10 mouse cellular contexts compared by ENCODE assay signal in the genomic region with DNA sequence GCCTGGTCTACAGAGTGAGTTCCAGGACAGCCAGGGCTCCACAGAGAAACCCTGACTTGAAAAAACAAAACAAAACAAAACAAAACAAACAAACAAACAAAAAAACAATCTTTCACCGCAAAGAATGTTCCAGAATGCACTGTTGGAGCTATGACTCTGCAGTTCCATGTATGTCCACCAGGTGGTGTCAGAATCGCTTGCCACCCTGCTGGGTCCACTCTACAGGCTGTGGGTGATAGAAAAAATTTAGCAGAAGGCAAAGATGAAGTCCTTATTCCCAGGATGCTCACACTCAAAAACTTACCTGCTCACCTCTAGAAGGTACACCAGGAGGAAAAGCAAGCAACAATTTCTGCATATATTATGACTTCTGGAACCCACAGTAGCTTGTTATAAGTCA. TPM values are rescaled to one million over a fixed set of nuclear protein-coding genes. Genes with fewer than 3 reads are reported as not detected.
DNase-seq lines count a peak whose midpoint lies in the region; ATAC-seq lines count a peak whose summit lies in the region.
"Had no signal": no experiment of that assay in that cellular context is flagged by ENCODE, and none has a peak within 500 bp of the region (broad histone marks: within the 10 kb centered on the region; RNA-seq: fewer than 3 reads in every experiment).

No protein-coding gene starts in this region.

- no peaks in the 10 kb centered on the region for H3K27me3 ChIP-seq in hindbrain, embryonic 15.5 days
- no peaks in the 10 kb centered on the region for H3K27me3 ChIP-seq in limb, embryonic 11.5 days (ENCODE audit: control insufficient read depth, insufficient read depth, low read length)
- H3K27me3 ChIP-seq: neural tube, embryonic 12.5 days had no signal

- peaks cover 23% of the 10 kb centered on the region for H3K4me1 ChIP-seq in hindbrain, embryonic 15.5 days (replicated peaks)
- peaks cover 16% of the 10 kb centered on the region for H3K4me1 ChIP-seq in limb, embryonic 11.5 days (ENCODE audit: control insufficient read depth, insufficient read depth, low read length)

- no peaks in the 10 kb centered on the region for H3K36me3 ChIP-seq in hindbrain, embryonic 15.5 days
- H3K36me3 ChIP-seq in limb, embryonic 11.5 days (ENCODE audit: control insufficient read depth, insufficient read depth, low read length) = no peaks in the 10 kb centered on the region
- H3K36me3 ChIP-seq: neural tube, embryonic 12.5 days had no signal

- H3K27ac ChIP-seq in hindbrain, embryonic 15.5 days (replicated peaks) = no peak overlapping the region
- no peak overlapping the region for H3K27ac ChIP-seq in limb, embryonic 11.5 days (replicated peaks; ENCODE audit: low read depth, low read length)
- H3K27ac ChIP-seq: neural tube, embryonic 12.5 days had no signal

- DNase-seq in right cerebral cortex, adult 18-20 months = peak; percentile 48
- no peak for DNase-seq in right cerebral cortex, postnatal 36 days (ENCODE audit: low spot score in 2 of 2)
- DNase-seq in adipocyte (ENCODE audit: low spot score) = peak; percentile 82
- DNase-seq in limb, embryonic 11.5 days (ENCODE audit: low spot score) = peak; percentile 78
- DNase-seq in ovary, postnatal 14 days (ENCODE audit: low spot score) = peak; percentile 66
- peak; percentile 58 for DNase-seq in urinary bladder, postnatal 25 days (ENCODE audit: low spot score)

- H3K4me3 ChIP-seq in hindbrain, embryonic 15.5 days = no peak overlapping the region
- H3K4me3 ChIP-seq in limb, embryonic 11.5 days (ENCODE audit: low read depth, low read length) = no peak overlapping the region
- H3K4me3 ChIP-seq: neural tube, embryonic 12.5 days had no signal

- no peak overlapping the region for H3K4me2 ChIP-seq in hindbrain, embryonic 15.5 days
- no peak overlapping the region for H3K4me2 ChIP-seq in limb, embryonic 11.5 days (ENCODE audit: low read depth, severe bottlenecking)
- H3K4me2 ChIP-seq: neural tube, embryonic 12.5 days had no signal

- H3K9ac ChIP-seq in hindbrain, embryonic 15.5 days = no peak overlapping the region
- H3K9ac ChIP-seq in limb, embryonic 11.5 days (ENCODE audit: low read length) = no peak overlapping the region
- H3K9ac ChIP-seq: neural tube, embryonic 12.5 days had no signal

- peak; percentile 65 for ATAC-seq in common myeloid progenitor, adult 5-6 weeks (replicated peaks; ENCODE audit: low read depth, poor library complexity, severe bottlenecking)
- peak; percentile 47; the same call in 1 of the 2 replicates for ATAC-seq in hindbrain, embryonic 15.5 days (ENCODE audit: low FRiP score, low read depth)
- ATAC-seq in limb, embryonic 11.5 days (ENCODE audit: insufficient number of reproducible peaks, low FRiP score, low TSS enrichment, low read depth) = no peak

- H3K9me3 ChIP-seq in hindbrain, embryonic 15.5 days = no peaks in the 10 kb centered on the region
- no peaks in the 10 kb centered on the region for H3K9me3 ChIP-seq in limb, embryonic 11.5 days (ENCODE audit: control insufficient read depth, low read length)
- H3K9me3 ChIP-seq: neural tube, embryonic 12.5 days had no signal

- 15% methylated on average over 2 of the region's 2 CpGs for WGBS in hindbrain, embryonic 15.5 days
- 15% methylated on average over 2 of the region's 2 CpGs for WGBS in limb, embryonic 11.5 days

RNA-seq across cellular contexts. Expression of a gene that starts 34.4 kb away (rescaled TPM):
- not detected in 2 replicates for total RNA-seq in common myeloid progenitor, adult 5-6 weeks (2017)
- not detected in 2 replicates for polyA plus RNA-seq in hindbrain, embryonic 15.5 days (2015; fragmentation: Nextera tagmentation; extraction: Ambion mirVana)
- not detected in 2 replicates for polyA plus RNA-seq in limb, embryonic 11.5 days (2014; fragmentation: Nextera tagmentation; extraction: Ambion mirVana)
- total RNA-seq: gastrocnemius, postnatal 36 days had no signal
- polyA plus RNA-seq: neural tube, embryonic 12.5 days had no signal

RNA-seq across cellular contexts. Expression of a gene that starts 49.7 kb away (rescaled TPM):
- total RNA-seq in common myeloid progenitor, adult 5-6 weeks (2017) = not detected in 2 replicates
- polyA plus RNA-seq in hindbrain, embryonic 15.5 days (2015; fragmentation: Nextera tagmentation; extraction: Ambion mirVana) = 48.4 and 51.1 TPM in 2 replicates
- polyA plus RNA-seq in limb, embryonic 11.5 days (2014; fragmentation: Nextera tagmentation; extraction: Ambion mirVana) = 62.7 and 65.3 TPM in 2 replicates

Comparison
In these comparisons a context has a peak if more than half of its experiments do, and no peak if none do; other contexts are left out.
1. DNase-seq: peak in right cerebral cortex, adult 18-20 months (single experiment), adipocyte (single experiment), limb, embryonic 11.5 days (single experiment), ovary, postnatal 14 days (single experiment) and urinary bladder, postnatal 25 days (single experiment); none in right cerebral cortex, postnatal 36 days (0 of 2).